Mouse (Mus musculus) midbrain, embryonic 12.5 days (tissue): Measurements from ENCODE around the gene Itpripl2. TPM values are rescaled to one million over a fixed set of nuclear protein-coding genes. Genes with fewer than 3 reads are reported as not detected.

Experiments
- ATAC-seq: fragments of 200-750 bp; cut with Nextera tagmentation; 2 replicates; pipeline ENCODE4 v1.8.0; 2017; ENCODE audit warnings: low read depth, moderate TSS enrichment, moderate library complexity; ENCODE audit not compliant: low FRiP score
- H3K27ac ChIP-seq: fragments of 300-500 bp; sonication (generic); replicated peaks from 2 replicates; pipeline ENCODE4 v1.5.1; 2016; ENCODE audit warnings: mild to moderate bottlenecking
- H3K27me3 ChIP-seq: fragments of 300-500 bp; sonication (generic); 2 replicates; pipeline ENCODE4 v1.6.1; 2016; ENCODE audit warnings: mild to moderate bottlenecking
- H3K36me3 ChIP-seq: fragments of 300-500 bp; sonication (generic); 2 replicates; pipeline ENCODE4 v1.6.1; 2016
- H3K4me1 ChIP-seq: fragments of 300-500 bp; sonication (generic); 2 replicates; pipeline ENCODE4 v1.6.1; 2016
- H3K4me2 ChIP-seq: fragments of 300-500 bp; sonication (generic); replicated peaks from 2 replicates; pipeline ENCODE4 v1.6.1; 2016; ENCODE audit warnings: mild to moderate bottlenecking, moderate library complexity
- H3K4me3 ChIP-seq: fragments of 300-500 bp; sonication (generic); 2 replicates; pipeline ENCODE4 v1.5.1; 2016; ENCODE audit warnings: mild to moderate bottlenecking
- H3K9ac ChIP-seq: fragments of 300-500 bp; sonication (generic); replicated peaks from 2 replicates; pipeline ENCODE4 v1.6.1; 2016; ENCODE audit warnings: mild to moderate bottlenecking, moderate library complexity
- H3K9me3 ChIP-seq: fragments of 300-500 bp; sonication (generic); 2 replicates; pipeline ENCODE4 v1.6.1; 2016; ENCODE audit warnings: mild to moderate bottlenecking
- WGBS: fragments of 180-500 bp; shearing (Covaris S2); methylation state at CpG from one replicate; pipeline ENCODE4 v1.1.7; 2016; 5-methylcytosine and 5-hydroxymethylcytosine counted together
- polyA plus RNA-seq: library from polyadenylated mRNA; unstranded; fragments of >200 nt; fragmentation: Nextera tagmentation; extraction: Ambion mirVana; gene quantifications from 2 replicates; pipeline ENCODE4 v1.2.1, GENCODE M21; 2016

The Itpripl2 gene
- 2.0 and 2.2 TPM in 2 replicates for polyA plus RNA-seq

GRCm38 (mm10) chr7:118491431-118492147 lies at the start of gene Itpripl2:
Gene Itpripl2, minus strand, starts transcription at chr7:118491975.
- Histone ChIP-seq H3K4me3 (peak within 1 kb of the TSS; percentile 60), H3K27me3 (peaks cover 64% of the 10 kb centered on the region), H3K9ac (peak within 1 kb of the TSS; percentile 61), H3K36me3 (no peaks in the 10 kb centered on the region), H3K9me3 (no peaks in the 10 kb centered on the region), H3K27ac (no peak within 1 kb of the TSS), H3K4me1 (peaks cover 24% of the 10 kb centered on the region), H3K4me2 (peak within 1 kb of the TSS; percentile 74)
- peak; percentile 88 for ATAC-seq
- WGBS: under 1% methylated on average over 55 of the region's 55 CpGs

- Histone ChIP-seq H3K4me2 (no peak overlapping the region), H3K36me3 (peaks cover 7% of the 10 kb centered on the region; the same call in 1 of the 2 replicates), H3K9ac (no peak overlapping the region), H3K4me1 (0 out of 2 replicates have a peak, but pooled peaks cover 3% of the 10 kb centered on the region), H3K4me3 (no peak overlapping the region), H3K9me3 (no peaks in the 10 kb centered on the region), H3K27me3 (no peaks in the 10 kb centered on the region), H3K27ac (no peak overlapping the region)
- 91% methylated on average over 4 of the region's 4 CpGs for WGBS
- no peak for ATAC-seq
Measured at GRCm38 (mm10) chr7:118535076-118535475, 43.3 kb upstream of the Itpripl2 start.

- 78% methylated on average over 3 of the region's 3 CpGs for WGBS
- H3K9ac ChIP-seq: no peak overlapping the region
- H3K27ac ChIP-seq: no peak overlapping the region
- H3K4me2 ChIP-seq: 0 out of 2 replicates have a peak overlapping the region, but pooled peaks have one; percentile 63
- H3K27me3 ChIP-seq: no peaks in the 10 kb centered on the region
- 0 out of 2 replicates have a peak, but pooled peaks cover 3% of the 10 kb centered on the region for H3K4me1 ChIP-seq
- no peaks in the 10 kb centered on the region for H3K9me3 ChIP-seq
- H3K36me3 ChIP-seq: peaks cover 9% of the 10 kb centered on the region; the same call in 1 of the 2 replicates
- no peak overlapping the region for H3K4me3 ChIP-seq
- no peak for ATAC-seq
Measured at GRCm38 (mm10) chr7:118534326-118534725, 42.6 kb upstream of the Itpripl2 start.

DNA sequence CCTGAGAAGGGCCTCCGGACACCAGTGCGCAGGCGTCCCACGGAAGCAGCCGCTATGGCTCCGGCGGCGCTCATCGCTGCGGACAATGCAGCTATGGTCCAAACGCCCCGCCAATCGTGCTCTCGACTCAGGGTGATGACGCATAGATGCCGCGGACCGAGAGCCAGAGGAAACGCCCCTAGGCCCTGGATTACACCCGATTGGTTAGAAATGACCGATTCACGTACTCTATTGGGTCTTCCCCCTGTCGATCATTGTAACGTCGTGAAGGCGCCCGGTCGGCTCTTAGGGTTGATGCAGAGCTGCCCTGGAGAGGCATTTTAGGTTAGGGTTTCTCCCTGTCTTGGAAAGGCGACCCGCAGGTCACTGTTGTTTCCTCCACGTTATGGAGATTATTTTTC lies 41.4 kb upstream of the Itpripl2 start, which contains the start of gene Coq7:
Gene Coq7 (minus strand): TSS at position 179 of the 401 bp plus-strand sequence.
- no peaks in the 10 kb centered on the region for H3K9me3 ChIP-seq
- peak; percentile 99 for ATAC-seq
- no peaks in the 10 kb centered on the region for H3K27me3 ChIP-seq
- H3K4me1 ChIP-seq: 0 out of 2 replicates have a peak, but pooled peaks cover 3% of the 10 kb centered on the region
- peak within 1 kb of the TSS; percentile 74 for H3K4me3 ChIP-seq
- H3K36me3 ChIP-seq: 0 out of 2 replicates have a peak, but pooled peaks cover 11% of the 10 kb centered on the region
- peak within 1 kb of the TSS; percentile 67 for H3K4me2 ChIP-seq
- peak within 1 kb of the TSS; percentile 98 for H3K27ac ChIP-seq
- H3K9ac ChIP-seq: peak within 1 kb of the TSS; percentile 69
- under 1% methylated on average over 31 of the region's 31 CpGs for WGBS

- ATAC-seq: peak; percentile 96
- WGBS: under 1% methylated on average over 36 of the region's 36 CpGs
- Histone ChIP-seq H3K27ac (peak overlapping the region; percentile 98), H3K4me2 (peak overlapping the region; percentile 67), H3K36me3 (peaks cover 16% of the 10 kb centered on the region; the same call in 1 of the 2 replicates), H3K4me1 (0 out of 2 replicates have a peak, but pooled peaks cover 3% of the 10 kb centered on the region), H3K9ac (peak overlapping the region; percentile 69), H3K4me3 (peak overlapping the region; percentile 74), H3K27me3 (no peaks in the 10 kb centered on the region), H3K9me3 (no peaks in the 10 kb centered on the region)
Measured at GRCm38 (mm10) chr7:118532519-118533177, 40.9 kb upstream of the Itpripl2 start.

- Histone ChIP-seq H3K4me3 (no peak overlapping the region), H3K27ac (no peak overlapping the region), H3K9me3 (no peaks in the 10 kb centered on the region), H3K27me3 (no peaks in the 10 kb centered on the region), H3K4me1 (no peaks in the 10 kb centered on the region), H3K9ac (no peak overlapping the region), H3K36me3 (peaks cover 59% of the 10 kb centered on the region), H3K4me2 (no peak overlapping the region)
- ATAC-seq: no peak
- WGBS: 87% methylated on average over 4 of the region's 4 CpGs
Measured at GRCm38 (mm10) chr7:118526967-118527366, 35.2 kb upstream of the Itpripl2 start.

DNA sequence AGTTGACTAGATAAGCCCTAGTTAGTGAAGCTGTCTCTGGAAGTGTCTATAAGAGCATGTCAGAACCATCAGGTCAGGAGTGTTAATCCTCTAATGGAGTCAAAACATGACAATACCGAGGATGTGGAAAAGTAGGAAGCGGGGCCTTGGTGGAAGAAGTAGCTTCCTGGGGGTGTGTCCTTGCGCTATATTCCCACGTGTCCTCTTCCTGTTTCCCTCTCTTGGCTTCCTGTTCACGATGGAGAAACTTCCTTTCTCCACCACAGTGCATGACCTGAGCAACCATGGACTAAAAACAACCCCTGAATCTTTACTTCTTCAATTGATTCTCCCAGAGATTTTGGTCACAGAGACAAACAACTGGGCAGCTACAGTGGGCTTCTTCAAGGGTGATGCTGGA lies 30.3 kb upstream of the Itpripl2 start:
- Histone ChIP-seq H3K27me3 (no peaks in the 10 kb centered on the region), H3K27ac (no peak overlapping the region), H3K4me3 (no peak overlapping the region), H3K9me3 (no peaks in the 10 kb centered on the region), H3K36me3 (peaks cover 37% of the 10 kb centered on the region), H3K9ac (no peak overlapping the region), H3K4me1 (no peaks in the 10 kb centered on the region), H3K4me2 (no peak overlapping the region)
- WGBS: 92% methylated on average over 5 of the region's 5 CpGs
- ATAC-seq: no peak

DNA sequence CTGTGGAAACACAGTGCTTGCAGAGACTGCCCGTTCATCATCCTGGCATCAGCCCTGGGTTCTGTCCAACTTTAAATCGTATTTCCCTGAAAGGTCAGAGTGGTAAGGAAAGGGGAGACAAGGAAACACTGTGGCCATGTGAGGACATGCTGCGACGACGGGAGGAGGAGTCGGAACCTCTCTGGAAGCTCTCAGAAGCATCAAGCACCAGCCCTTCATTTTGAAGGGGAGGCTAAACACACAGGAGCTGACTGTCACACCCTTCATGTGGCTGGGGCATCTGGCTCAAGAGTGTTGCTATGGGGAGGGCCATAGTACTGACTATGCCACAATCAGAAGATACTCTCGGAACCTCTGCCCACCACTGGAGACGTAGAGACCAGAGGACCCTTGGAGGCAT lies 27.9 kb upstream of the Itpripl2 start:
- no peaks in the 10 kb centered on the region for H3K4me1 ChIP-seq
- H3K9ac ChIP-seq: no peak overlapping the region
- no peak overlapping the region for H3K27ac ChIP-seq
- peaks cover 14% of the 10 kb centered on the region; the same call in 1 of the 2 replicates for H3K36me3 ChIP-seq
- no peak for ATAC-seq
- WGBS: 92% methylated on average over 8 of the region's 8 CpGs
- no peak overlapping the region for H3K4me3 ChIP-seq
- no peaks in the 10 kb centered on the region for H3K9me3 ChIP-seq
- H3K4me2 ChIP-seq: no peak overlapping the region
- H3K27me3 ChIP-seq: no peaks in the 10 kb centered on the region

DNA sequence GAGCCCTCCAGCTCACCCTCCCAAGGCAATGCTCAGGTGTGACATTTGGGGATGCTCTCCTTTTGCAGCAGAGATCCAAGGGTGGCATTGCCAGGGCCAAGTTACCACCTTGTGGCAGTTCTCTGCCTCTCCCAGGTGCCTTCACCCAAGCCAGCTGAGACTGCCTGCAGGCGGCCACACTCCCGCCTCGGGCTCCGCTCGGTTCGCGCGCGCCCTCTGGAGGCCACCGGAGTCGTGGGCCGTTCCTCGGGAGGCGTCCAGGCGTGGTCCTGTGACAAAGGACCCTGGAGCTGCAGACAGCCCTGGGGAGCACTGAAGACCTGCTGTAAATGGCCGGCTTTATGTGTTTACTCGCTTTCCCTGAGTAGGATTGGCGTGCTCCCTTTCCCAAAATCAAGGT lies 26.9 kb upstream of the Itpripl2 start:
- H3K4me1 ChIP-seq: no peaks in the 10 kb centered on the region
- 0 out of 2 replicates have a peak overlapping the region, but pooled peaks have one; percentile 17 for H3K4me2 ChIP-seq
- peaks cover 8% of the 10 kb centered on the region; the same call in 1 of the 2 replicates for H3K36me3 ChIP-seq
- no peak overlapping the region for H3K9ac ChIP-seq
- ATAC-seq: peak; percentile 85
- H3K27me3 ChIP-seq: no peaks in the 10 kb centered on the region; the same call in 1 of the 2 replicates
- H3K4me3 ChIP-seq: no peak overlapping the region
- H3K27ac ChIP-seq: no peak overlapping the region
- H3K9me3 ChIP-seq: no peaks in the 10 kb centered on the region
- WGBS: 2% methylated on average over 18 of the region's 18 CpGs

DNA sequence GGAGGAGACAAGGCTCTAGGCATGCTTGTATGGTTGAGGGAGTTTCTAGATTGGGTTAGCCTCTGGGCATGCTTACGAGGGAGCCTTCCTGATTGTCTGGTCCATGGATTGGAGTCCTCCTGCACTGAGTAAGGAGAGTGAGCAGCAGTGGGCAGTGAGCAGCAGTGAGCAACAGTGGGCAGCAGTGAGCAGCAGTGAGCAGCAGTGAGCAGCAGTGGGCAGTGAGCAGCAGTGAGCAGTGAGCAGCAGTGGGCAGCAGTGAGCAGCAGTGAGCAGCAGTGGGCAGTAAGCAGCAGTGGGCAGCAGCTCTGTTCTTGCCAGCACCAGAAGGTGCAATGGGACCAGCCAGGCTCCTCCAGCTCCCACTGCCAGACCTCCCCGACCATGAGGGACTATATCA lies 26.0 kb upstream of the Itpripl2 start:
- Histone ChIP-seq H3K4me2 (no peak overlapping the region), H3K4me1 (0 out of 2 replicates have a peak, but pooled peaks cover 3% of the 10 kb centered on the region), H3K9me3 (no peaks in the 10 kb centered on the region), H3K9ac (no peak overlapping the region), H3K27me3 (no peaks in the 10 kb centered on the region; the same call in 1 of the 2 replicates), H3K27ac (no peak overlapping the region), H3K4me3 (no peak overlapping the region), H3K36me3 (peaks cover 7% of the 10 kb centered on the region; the same call in 1 of the 2 replicates)
- WGBS: 71% methylated on average over 2 of the region's 2 CpGs
- ATAC-seq: 0 out of 2 replicates have a peak, but pooled peaks have one; percentile 47

DNA sequence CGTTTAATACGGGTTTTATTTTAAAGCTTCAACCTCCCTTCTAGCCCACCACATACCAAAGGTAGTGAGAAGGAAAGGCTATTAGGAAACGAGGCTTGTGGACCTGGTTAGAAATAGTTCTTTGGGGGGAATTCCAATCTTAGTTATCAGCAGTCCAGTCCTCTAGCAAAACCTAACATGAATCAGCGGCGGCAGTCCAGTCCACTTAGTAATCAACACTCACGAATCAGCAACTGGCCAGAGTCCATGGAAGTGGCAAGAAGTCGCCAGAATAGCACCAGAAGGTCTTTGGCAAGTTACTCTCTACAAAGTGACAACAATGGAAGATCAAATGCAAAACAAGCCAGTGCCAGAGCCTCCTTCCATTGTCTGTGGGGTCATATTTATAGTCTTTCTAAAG lies 16.8 kb upstream of the Itpripl2 start:
- H3K36me3 ChIP-seq: no peaks in the 10 kb centered on the region
- H3K9ac ChIP-seq: no peak overlapping the region
- H3K27ac ChIP-seq: no peak overlapping the region
- no peak overlapping the region for H3K4me3 ChIP-seq
- H3K9me3 ChIP-seq: no peaks in the 10 kb centered on the region
- no peak overlapping the region for H3K4me2 ChIP-seq
- no peak for ATAC-seq
- 0 out of 2 replicates have a peak, but pooled peaks cover 3% of the 10 kb centered on the region for H3K4me1 ChIP-seq
- H3K27me3 ChIP-seq: no peaks in the 10 kb centered on the region
- WGBS: 83% methylated on average over 7 of the region's 7 CpGs

- ATAC-seq: no peak
- Histone ChIP-seq H3K9me3 (no peaks in the 10 kb centered on the region), H3K4me1 (no peaks in the 10 kb centered on the region), H3K4me3 (no peak overlapping the region), H3K27ac (no peak overlapping the region), H3K27me3 (no peaks in the 10 kb centered on the region; the same call in 1 of the 2 replicates), H3K9ac (no peak overlapping the region), H3K4me2 (no peak overlapping the region), H3K36me3 (no peaks in the 10 kb centered on the region)
- WGBS: 77% methylated on average over 4 of the region's 4 CpGs
Measured at GRCm38 (mm10) chr7:118503844-118504243, 12.1 kb upstream of the Itpripl2 start.
